Mouse (Mus musculus) c-Kit-positive CD71-positive TER-119-negative erythroid progenitor cells, embryonic 14.5 days (primary cell): Measurements from ENCODE around the gene Hbb-bh1.
A peak's percentile ranks its signal among the peaks of the same experiment; 100 is the strongest.
"Not testable (repeated sequence)": the region's sequence is repeated elsewhere in the genome, so short reads cannot be mapped to it uniquely, and the experiment has no call there.

Experiments
- DNase-seq: peaks from one replicate; pipeline ENCODE4 v3.0.0-alpha.2; 2013; ENCODE audit warnings: low read depth

The Hbb-bh1 gene

GRCm38 (mm10) chr7:103843034-103843433 is at the start of gene Hbb-bh1:
Hbb-bh1 (minus strand) TSS chr7:103843164.
- DNase-seq = no peak

- DNase-seq = no peak
Observed at GRCm38 (mm10) chr7:103886152-103886551, 43.2 kb upstream of the Hbb-bh1 start, which contains the start of gene Olfr66. Olfr66 (minus strand) TSS chr7:103886252.

DNA sequence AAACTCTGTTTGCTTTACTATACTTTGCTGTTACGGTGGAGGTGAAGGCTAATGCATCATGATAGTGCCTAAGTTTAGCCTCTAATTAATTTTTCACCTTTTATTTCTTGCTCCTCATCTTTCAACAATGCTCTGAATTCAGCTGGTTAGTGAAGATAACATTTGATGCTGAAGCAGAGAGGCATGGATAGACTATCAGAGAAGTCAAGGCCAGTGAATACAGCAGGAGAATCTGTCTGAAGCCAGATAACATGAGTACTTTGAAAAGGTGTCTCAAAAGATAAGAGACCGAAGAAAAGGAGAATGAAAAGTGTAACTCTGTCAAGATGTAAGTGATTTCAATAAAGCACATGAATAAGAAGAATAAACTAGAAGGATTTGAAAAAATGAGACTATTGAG is 34.1 kb upstream of the Hbb-bh1 start:
- DNase-seq = peak; percentile 73

- DNase-seq = no peak
Observed at GRCm38 (mm10) chr7:103874451-103874850, 31.5 kb upstream of the Hbb-bh1 start.

GRCm38 (mm10) chr7:103873064-103873463 is 30.1 kb upstream of the Hbb-bh1 start:
- DNase-seq = peak; percentile 71

DNA sequence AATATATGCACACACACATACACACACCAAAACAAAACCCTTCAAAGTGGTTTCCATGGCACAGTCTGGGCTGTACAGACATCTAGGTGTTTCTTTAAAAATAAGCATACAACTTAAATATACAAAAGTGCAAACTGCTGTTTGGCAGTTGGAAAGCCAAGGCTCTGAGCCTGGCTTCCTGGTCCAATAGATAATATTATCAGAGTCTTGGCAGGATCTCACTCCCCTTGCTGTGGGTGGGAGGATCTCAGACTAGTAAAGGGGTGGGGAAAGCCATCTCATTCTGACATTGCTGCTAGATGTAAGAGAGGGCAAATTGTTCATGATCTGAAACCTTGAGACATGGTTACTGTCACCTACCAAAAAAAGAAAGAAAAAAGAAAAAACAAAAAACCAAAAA is 27.7 kb upstream of the Hbb-bh1 start:
- DNase-seq = peak; percentile 91

GRCm38 (mm10) chr7:103865716-103866115 is 22.8 kb upstream of the Hbb-bh1 start:
- DNase-seq = peak; percentile 81

GRCm38 (mm10) chr7:103861531-103861930 is 18.6 kb upstream of the Hbb-bh1 start:
- DNase-seq = no peak

- DNase-seq = peak; percentile 99
Observed at GRCm38 (mm10) chr7:103860855-103861254, 17.9 kb upstream of the Hbb-bh1 start.

GRCm38 (mm10) chr7:103859076-103859475 is 16.1 kb upstream of the Hbb-bh1 start:
- peak; percentile 85 for DNase-seq

DNA sequence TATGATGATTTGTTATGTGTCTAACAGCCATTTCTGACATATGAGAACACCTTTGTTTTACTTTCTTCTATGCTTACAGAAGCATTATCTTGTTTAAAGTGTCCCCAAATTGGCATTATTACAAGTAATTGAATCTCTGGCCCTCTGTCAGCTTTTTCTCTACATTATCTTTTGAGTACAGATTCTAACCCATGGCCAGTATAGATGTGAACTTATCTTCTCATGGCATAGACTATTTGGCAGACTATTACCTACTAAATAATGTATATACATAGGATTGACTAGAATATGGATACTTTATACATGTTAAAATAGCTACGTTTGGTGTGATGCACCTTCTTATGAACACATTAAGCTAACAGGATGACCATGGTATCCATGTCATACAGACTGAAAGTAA is 11.7 kb upstream of the Hbb-bh1 start:
- DNase-seq = no peak

GRCm38 (mm10) chr7:103853090-103853489 is 10.1 kb upstream of the Hbb-bh1 start, which contains the start of gene Hbb-y:
Hbb-y (minus strand) TSS chr7:103853216.
- DNase-seq = no peak

- no peak for DNase-seq
Observed at GRCm38 (mm10) chr7:103844525-103845325, 1.8 kb upstream of the Hbb-bh1 start.

- no peak for DNase-seq
Observed at GRCm38 (mm10) chr7:103840268-103840667, 2.7 kb downstream of the Hbb-bh1 start, which contains the start of gene Hbb-bh2. Hbb-bh2 (minus strand) TSS chr7:103840520.

DNA sequence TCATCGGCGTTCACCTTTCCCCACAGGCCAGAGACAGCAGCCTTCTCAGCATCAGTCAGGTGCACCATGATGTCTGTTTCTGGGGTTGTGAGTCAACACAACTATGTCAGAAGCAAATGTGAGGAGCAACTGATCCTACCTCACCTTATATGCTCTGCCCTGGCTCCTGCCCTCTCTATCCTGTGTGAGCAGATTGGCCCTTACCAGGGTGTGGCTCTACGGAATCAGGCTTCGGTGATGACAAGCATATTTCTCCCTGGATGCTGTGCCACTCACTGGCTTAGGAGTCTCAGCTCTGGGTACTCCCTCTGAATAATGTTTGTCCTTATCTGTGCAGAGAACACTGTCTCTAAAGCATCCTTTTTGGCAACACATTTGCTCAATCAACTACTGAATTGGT is 15.2 kb downstream of the Hbb-bh1 start, which contains the start of gene Hbb-bs:
Gene Hbb-bs (minus strand): TSS at position 289 of the 400 bp plus-strand sequence.
- DNase-seq = peak; percentile 81

GRCm38 (mm10) chr7:103827139-103827538 is 15.8 kb downstream of the Hbb-bh1 start:
- not testable (repeated sequence) for DNase-seq

DNA sequence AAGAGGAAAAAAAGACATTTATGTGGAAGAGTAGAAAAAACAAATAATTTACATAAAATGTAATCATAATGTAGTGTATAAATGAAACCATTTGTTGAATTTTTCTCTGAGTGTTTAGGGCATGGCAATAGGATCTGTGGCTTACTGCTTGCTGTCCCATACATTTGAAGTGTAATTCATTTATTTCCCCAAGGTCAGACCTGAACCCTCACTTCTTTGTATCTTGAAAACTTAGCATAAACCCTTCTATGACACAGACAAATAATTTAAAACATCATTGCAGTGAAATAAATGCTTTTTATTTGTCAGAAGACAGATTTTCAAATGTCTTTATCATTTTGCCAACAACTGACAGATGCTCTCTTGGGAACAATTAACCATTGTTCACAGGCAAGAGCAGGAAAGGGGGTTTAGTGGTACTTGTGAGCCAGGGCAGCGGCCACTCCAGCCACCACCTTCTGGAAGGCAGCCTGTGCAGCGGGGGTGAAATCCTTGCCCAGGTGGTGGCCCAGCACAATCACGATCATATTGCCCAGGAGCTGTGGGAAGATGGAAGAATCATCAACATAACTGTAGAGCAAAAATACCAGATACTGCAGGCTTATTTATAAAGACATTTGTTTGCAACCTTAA is 16.6 kb downstream of the Hbb-bh1 start:
- DNase-seq = no peak

GRCm38 (mm10) chr7:103825536-103826254 is 17.3 kb downstream of the Hbb-bh1 start:
- no peak for DNase-seq

DNA sequence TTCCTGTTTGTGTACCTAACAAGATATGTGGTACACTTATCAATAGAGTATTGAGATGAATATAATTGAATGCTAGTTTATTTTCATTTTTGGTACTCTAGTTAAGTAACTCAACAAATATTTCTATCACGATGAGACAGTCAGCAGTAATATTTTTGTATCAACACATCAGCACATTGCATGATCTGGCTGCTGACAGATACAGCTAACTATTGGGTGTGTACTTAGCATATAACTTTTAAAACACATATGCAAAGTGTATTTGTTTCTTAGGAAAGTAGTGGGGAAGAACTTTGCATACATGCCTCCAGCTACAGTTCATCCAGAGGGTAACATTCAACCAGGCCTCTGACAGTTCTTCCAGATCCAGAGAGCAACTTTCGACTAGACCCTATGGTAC is 18.4 kb downstream of the Hbb-bh1 start:
- DNase-seq = no peak

DNA sequence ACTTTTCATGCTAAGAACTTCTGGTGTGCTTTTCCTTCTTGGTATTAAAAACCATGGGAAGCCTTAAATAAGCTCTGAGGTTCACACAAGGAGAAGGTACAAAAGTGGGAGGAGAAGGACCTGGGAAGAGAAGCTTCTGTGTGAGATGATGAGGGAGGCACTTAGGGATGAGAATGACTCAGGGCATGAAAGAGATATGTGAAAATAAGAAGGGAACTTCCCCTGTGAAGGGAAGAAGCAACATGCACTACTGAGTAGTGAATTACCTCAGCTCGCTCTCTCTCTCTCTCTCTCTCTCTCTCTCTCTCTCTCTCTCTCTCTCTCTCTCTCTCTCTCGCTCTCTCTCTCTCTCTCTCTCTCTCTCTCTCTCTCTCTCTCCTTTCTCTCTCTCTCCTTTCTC is 27.9 kb downstream of the Hbb-bh1 start:
- DNase-seq = not testable (repeated sequence)

DNA sequence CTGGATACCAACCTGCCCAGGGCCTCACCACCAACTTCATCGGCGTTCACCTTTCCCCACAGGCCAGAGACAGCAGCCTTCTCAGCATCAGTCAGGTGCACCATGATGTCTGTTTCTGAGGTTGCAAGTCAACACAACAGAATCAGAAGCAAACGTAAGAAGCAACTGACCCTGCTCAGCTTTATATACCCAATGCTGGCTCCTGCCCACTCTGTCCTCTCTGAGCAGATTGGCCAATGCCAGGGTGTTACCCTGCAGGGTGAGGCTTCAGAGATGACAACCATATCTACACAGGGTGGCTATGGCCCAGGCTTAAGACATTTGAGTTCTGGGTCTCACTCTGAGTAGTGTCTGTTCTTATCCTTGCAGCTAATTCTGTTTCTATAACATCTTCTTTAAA is 29.2 kb downstream of the Hbb-bh1 start, which contains the start of gene Hbb-bt:
Gene Hbb-bt (minus strand): TSS at position 231 of the 400 bp plus-strand sequence.
- no peak for DNase-seq

DNA sequence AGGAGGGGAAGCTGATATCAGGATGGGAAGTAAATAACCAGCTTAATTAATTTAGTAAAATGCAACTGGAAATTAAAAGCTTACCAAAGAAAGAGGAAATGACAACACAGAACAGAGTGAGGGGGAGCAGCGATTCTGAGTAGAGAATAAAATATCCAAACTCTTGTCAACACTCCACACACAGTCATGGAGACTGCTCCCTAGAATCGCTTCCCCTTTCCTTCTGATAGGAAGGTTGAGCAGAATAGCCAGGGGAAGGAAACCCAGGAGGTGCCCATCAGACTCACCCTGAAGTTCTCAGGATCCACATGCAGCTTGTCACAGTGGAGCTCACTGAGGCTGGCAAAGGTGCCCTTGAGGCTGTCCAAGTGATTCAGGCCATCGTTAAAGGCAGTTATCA is 29.8 kb downstream of the Hbb-bh1 start:
- DNase-seq = not testable (repeated sequence)
